Mouse (Mus musculus) right cerebral cortex, postnatal 25 days (tissue): Measurements from ENCODE around the gene Ramac.

Experiments used
- DNase-seq: peaks from one replicate; pipeline ENCODE4 v3.0.0; 2022

Gene Ramac

DNA sequence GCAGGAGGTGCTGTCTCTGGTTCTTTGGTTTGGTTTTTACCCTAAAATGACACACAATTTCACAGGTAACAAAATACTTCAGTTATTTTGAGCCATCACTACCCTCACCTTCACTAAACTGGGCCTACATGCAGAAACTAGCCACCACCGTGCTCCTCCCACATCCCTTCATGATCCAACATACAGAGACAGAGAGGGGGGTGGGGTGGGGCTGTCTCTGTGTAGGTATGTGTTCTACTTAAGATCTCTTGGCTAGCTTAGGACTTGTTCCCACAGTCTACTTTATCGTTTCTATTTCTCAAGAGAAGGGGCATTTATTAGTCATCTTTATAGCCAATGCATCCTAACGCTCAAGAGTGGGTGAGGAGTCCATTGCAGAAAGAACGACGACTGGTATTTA, 25.8 kb downstream of the Ramac start:
- DNase-seq = peak; percentile 18

DNA sequence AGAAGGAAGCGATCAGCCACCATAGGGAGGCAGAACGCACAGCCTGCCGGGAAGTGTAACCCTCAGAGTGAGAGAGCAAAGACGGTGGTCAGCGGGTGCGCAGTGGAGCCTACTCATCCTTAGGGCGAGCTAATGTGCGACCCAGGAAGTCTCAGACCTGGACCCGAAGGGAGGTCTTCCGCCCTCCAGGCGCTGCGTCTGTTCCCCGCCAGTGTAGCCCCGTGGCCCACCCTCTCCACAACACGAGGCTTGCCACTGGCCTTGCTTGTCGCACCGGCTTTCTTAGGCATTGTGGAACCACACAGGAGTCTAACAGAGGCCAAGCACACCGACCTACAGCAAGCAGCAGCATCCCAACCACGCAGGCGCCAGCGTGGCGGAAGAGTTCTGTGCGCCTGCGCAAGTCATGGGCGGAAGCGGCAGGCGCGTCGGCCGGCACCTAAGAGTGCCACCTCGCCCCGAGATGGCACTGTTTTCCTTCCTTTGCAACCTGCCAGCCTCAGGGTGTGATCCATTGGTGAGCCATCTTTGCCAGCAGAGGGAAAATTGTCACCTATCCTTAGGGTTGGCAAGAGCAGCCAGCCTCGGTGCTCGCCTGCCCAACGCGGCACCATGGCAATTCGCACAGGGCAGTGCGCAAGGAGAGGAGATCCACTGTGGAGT, 26.5 kb downstream of the Ramac start, which contains the start of gene 3110040N11Rik:
Gene 3110040N11Rik, minus strand, starts transcription at position 384 of the 663 bp plus-strand sequence.
- DNase-seq = peak; percentile 86

GRCm38 (mm10) chr7:81806067-81806466, 43.3 kb downstream of the Ramac start:
- no peak for DNase-seq
